Mouse (Mus musculus) MEL (cell line): ENCODE measurements around the gene Srsf5. TPM values are rescaled to one million over a fixed set of nuclear protein-coding genes. Genes with fewer than 3 reads are reported as not detected.

Source experiments
- DNase-seq: peaks from one replicate; pipeline ENCODE4 v3.0.0; 2011; ENCODE audit warnings: low read depth, low spot score
- H3K27ac ChIP-seq: 2 replicates; pipeline ENCODE4 v1.5.1; 2012; ENCODE audit warnings: low read depth, mild to moderate bottlenecking, control low read depth, low read length, moderate library complexity; ENCODE audit not compliant: control insufficient read depth
- H3K27me3 ChIP-seq, 2 experiments: fragments of 150-350 bp in 1 of 2; sonication (generic) in 1 of 2; 2 replicates each; pipeline ENCODE4 v1.6.1; 2012; ENCODE audit warnings: low read length in 2 of 2, mild to moderate bottlenecking in 2 of 2, improper control_type of control experiment in 1 of 2, moderate library complexity in 1 of 2; ENCODE audit not compliant: insufficient read depth in 2 of 2, control insufficient read depth in 1 of 2
- H3K36me3 ChIP-seq, 2 experiments: 2 replicates each; pipeline ENCODE4 v1.6.1; 2012 to 2014; ENCODE audit warnings: low read length in 2 of 2, improper control_type of control experiment in 1 of 2, inconsistent platforms in 1 of 2, mild to moderate bottlenecking in 1 of 2; ENCODE audit not compliant: insufficient read depth in 2 of 2, control insufficient read depth in 1 of 2
- H3K4me1 ChIP-seq, 2 experiments: fragments of 150-350 bp in 1 of 2; sonication (generic) in 1 of 2; 2 replicates each; pipeline ENCODE4 v1.6.1; 2012; ENCODE audit warnings: low read length in 2 of 2, improper control_type of control experiment in 1 of 2, mild to moderate bottlenecking in 1 of 2; ENCODE audit not compliant: insufficient read depth in 2 of 2, control insufficient read depth in 1 of 2
- H3K4me3 ChIP-seq, 2 experiments: fragments of 150-350 bp in 1 of 2; sonication (generic) in 1 of 2; 2 replicates each; pipeline ENCODE4 v1.5.1; 2012; ENCODE audit warnings: low read depth in 2 of 2, low read length in 2 of 2, mild to moderate bottlenecking in 2 of 2, moderate library complexity in 2 of 2, control low read depth in 1 of 2, improper control_type of control experiment in 1 of 2; ENCODE audit not compliant: control insufficient read depth in 1 of 2, insufficient read depth in 1 of 2
- H3K79me2 ChIP-seq: 2 replicates; pipeline ENCODE4 v1.6.1; 2012; ENCODE audit warnings: mild to moderate bottlenecking, low read length, moderate library complexity; ENCODE audit not compliant: control insufficient read depth, poor library complexity, insufficient read depth
- H3K9ac ChIP-seq: 2 replicates; pipeline ENCODE4 v1.6.1; 2012; ENCODE audit warnings: low read depth, mild to moderate bottlenecking, control low read depth, low read length, moderate library complexity; ENCODE audit not compliant: control insufficient read depth, poor library complexity, severe bottlenecking
- H3K9me3 ChIP-seq: fragments of 150-350 bp; sonication (generic); replicated peaks from 2 replicates; pipeline ENCODE4 v1.6.1; 2012; ENCODE audit warnings: mild to moderate bottlenecking, low read length, improper control_type of control experiment, moderate library complexity; ENCODE audit not compliant: insufficient read depth
- GABPA ChIP-seq: IDR thresholded peaks from 2 replicates; pipeline ENCODE4 v1.6.1; 2012; ENCODE audit warnings: low read depth, mild to moderate bottlenecking, inconsistent platforms, low read length, improper control_type of control experiment, moderate library complexity
- MAZ ChIP-seq: IDR thresholded peaks from 2 replicates; pipeline ENCODE4 v1.6.1; 2012; ENCODE audit warnings: low read depth, mild to moderate bottlenecking, inconsistent platforms, low read length, improper control_type of control experiment
- MYC ChIP-seq: IDR thresholded peaks from 2 replicates; pipeline ENCODE4 v1.6.1; 2011; ENCODE audit warnings: low read depth, mild to moderate bottlenecking, low read length, improper control_type of control experiment, moderate library complexity
- POLR2AphosphoS2 ChIP-seq: IDR thresholded peaks from 2 replicates; pipeline ENCODE4 v1.6.1; 2011; ENCODE audit warnings: low read length, improper control_type of control experiment
- SIN3A ChIP-seq: IDR thresholded peaks from 2 replicates; pipeline ENCODE4 v1.6.1; 2012; ENCODE audit warnings: low read length, improper control_type of control experiment, inconsistent platforms
- TAL1 ChIP-seq: IDR thresholded peaks from 2 replicates; pipeline ENCODE4 v1.6.1; 2012; ENCODE audit warnings: mild to moderate bottlenecking, inconsistent platforms, low read length, moderate library complexity, mixed read lengths
- TBP ChIP-seq: IDR thresholded peaks from 2 replicates; pipeline ENCODE4 v1.8.0; 2011; ENCODE audit warnings: low read depth, low read length, improper control_type of control experiment
- UBTF ChIP-seq: IDR thresholded peaks from 2 replicates; pipeline ENCODE4 v1.6.1; 2012; ENCODE audit warnings: low read depth, mild to moderate bottlenecking, inconsistent platforms, low read length, improper control_type of control experiment, moderate library complexity, borderline replicate concordance; ENCODE audit not compliant: insufficient read depth
- USF2 ChIP-seq, 2 experiments: IDR thresholded peaks; 2 replicates each; pipeline ENCODE4 v1.6.1; 2011 to 2012; ENCODE audit warnings: improper control_type of control experiment in 2 of 2, low read length in 2 of 2, borderline replicate concordance in 1 of 2, inconsistent platforms in 1 of 2, low read depth in 1 of 2, mild to moderate bottlenecking in 1 of 2; ENCODE audit not compliant: insufficient read depth in 1 of 2
- ZC3H11A ChIP-seq: IDR thresholded peaks from 2 replicates; pipeline ENCODE4 v1.6.1; 2012; ENCODE audit warnings: low read depth, mild to moderate bottlenecking, inconsistent platforms, low read length, improper control_type of control experiment
- ZNF384 ChIP-seq: IDR thresholded peaks from 2 replicates; pipeline ENCODE4 v1.6.1; 2012; ENCODE audit warnings: low read depth, mild to moderate bottlenecking, inconsistent platforms, low read length, improper control_type of control experiment
- polyA plus RNA-seq, 2 experiments: library from polyadenylated mRNA; stranded (reverse) in 1 of 2; unstranded in 1 of 2; fragments of >175 nt in 1 of 2; fragments of >200 nt in 1 of 2; gene quantifications; 2 replicates each; pipeline versions ENCODE4 v1.2.1 to v1.2.4; 2012; ENCODE audit warnings: low replicate concordance in 2 of 2, low read depth in 1 of 2; ENCODE audit not compliant: insufficient read length in 2 of 2, insufficient read depth in 1 of 2, missing spikeins in 1 of 2
- total RNA-seq: library from RNA; depleted of rRNA; stranded (reverse); fragments of 300-350 nt; gene quantifications from 2 replicates; pipeline ENCODE4 v1.2.3, GENCODE M21; 2012; rRNA removed

Gene Srsf5
- total and polyA plus RNA-seq, 3 experiments, result 276 to 460 (median 401) TPM

- Histone ChIP-seq H3K4me3 (no peak overlapping the region), H3K9ac (no peak overlapping the region), H3K9me3 (no peaks in the 10 kb centered on the region), H3K4me1 (peaks cover 2 to 4% of the 10 kb centered on the region in 2 experiments; a peak in 2 of 4 replicates), H3K27ac (no peak overlapping the region), H3K27me3 (peaks cover 2 to 3% of the 10 kb centered on the region in 2 experiments; a peak in 3 of 4 replicates), H3K36me3 (no peaks in the 10 kb centered on the region), H3K79me2 (no peaks in the 10 kb centered on the region)
- TF ChIP-seq TBP (no peak), MYC (no peak), UBTF (no peak), GABPA (no peak), POLR2AphosphoS2 (no peak)
- DNase-seq, result peak; percentile 57
Observed at GRCm38 (mm10) chr12:80995326-80995725, 50.0 kb downstream of the Srsf5 start.

- Histone ChIP-seq H3K79me2 (no peaks in the 10 kb centered on the region), H3K4me1 (peaks cover 2 to 7% of the 10 kb centered on the region in 2 experiments; a peak in 2 of 4 replicates), H3K36me3 (0 out of 4 replicates have a peak, but pooled peaks cover 0 to 2% of the 10 kb centered on the region in 2 experiments), H3K27me3 (peaks cover 2 to 3% of the 10 kb centered on the region in 2 experiments; a peak in 3 of 4 replicates), H3K4me3 (no peak overlapping the region), H3K27ac (no peak overlapping the region), H3K9ac (no peak overlapping the region), H3K9me3 (no peaks in the 10 kb centered on the region)
- no peak for TF ChIP-seq SIN3A
- DNase-seq, result no peak
Observed at GRCm38 (mm10) chr12:80997652-80998051, 52.3 kb downstream of the Srsf5 start.

DNA sequence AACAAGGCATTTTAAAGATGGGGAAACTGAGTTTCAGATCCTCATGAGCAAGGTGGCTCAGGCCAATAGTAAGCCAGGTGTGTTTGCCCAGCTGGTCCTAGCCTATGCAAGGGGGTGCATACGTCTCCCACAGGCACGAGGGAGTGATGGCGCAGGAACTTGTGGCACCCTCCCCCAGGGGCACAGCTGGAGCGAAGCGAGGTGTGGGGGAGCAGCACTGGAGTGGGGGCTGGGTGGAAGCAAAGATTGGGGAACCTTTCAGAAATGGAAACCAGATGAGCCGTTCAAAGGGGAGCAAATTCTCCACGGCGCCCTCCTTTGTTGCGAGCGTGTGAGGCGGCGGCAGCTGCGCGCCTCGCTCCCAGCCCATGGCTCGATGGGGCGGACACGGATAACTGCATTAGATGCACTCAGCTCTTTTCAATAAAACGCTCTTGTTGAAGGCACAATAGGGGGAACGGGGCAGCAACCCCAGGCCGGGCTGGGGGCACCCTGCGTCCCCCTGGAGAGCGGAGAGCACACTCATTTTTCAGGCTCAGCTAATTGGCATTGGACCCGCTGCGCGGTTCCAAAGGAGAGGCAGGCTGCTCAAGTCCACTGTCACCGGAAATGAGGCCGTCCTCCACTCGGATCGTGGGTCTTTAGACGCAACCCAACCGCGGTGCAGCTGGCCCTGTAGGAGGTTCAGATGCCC, 53.4 kb downstream of the Srsf5 start:
- Histone ChIP-seq H3K79me2 (no peaks in the 10 kb centered on the region), H3K9ac (no peak overlapping the region), H3K27me3 (peaks cover 2 to 3% of the 10 kb centered on the region in 2 experiments; a peak in 3 of 4 replicates), H3K36me3 (0 out of 4 replicates have a peak, but pooled peaks cover 0 to 2% of the 10 kb centered on the region in 2 experiments), H3K9me3 (no peaks in the 10 kb centered on the region), H3K27ac (no peak overlapping the region), H3K4me3 (no peak overlapping the region), H3K4me1 (peaks cover 2 to 7% of the 10 kb centered on the region in 2 experiments; a peak in 2 of 4 replicates)
- no peak for DNase-seq
- TF ChIP-seq MAZ (no peak), TAL1 (no peak), ZNF384 (no peak), GABPA (no peak), USF2 (IDR thresholded peaks at IDR 0.05; ENCODE audit: borderline replicate concordance in 1 of 2, insufficient read depth in 1 of 2, low read depth in 1 of 2, low read length in 2 of 2) (no peak), ZC3H11A (no peak)

Other genes starting within 250 kb of the Srsf5 start
- gene Ccdc177, start 184.8 kb upstream of the Srsf5 start, total RNA-seq, result not detected in 2 replicates
- gene Ccdc177, start 184.8 kb upstream of the Srsf5 start, polyA plus RNA-seq, result not detected
- 12.2 and 13.0 TPM in 2 replicates for gene Susd6, start 155.0 kb upstream of the Srsf5 start, total RNA-seq
- 10 to 100 TPM in 1 of 2 experiments, not detected in 1; 22.4 TPM for gene Susd6, start 155.0 kb upstream of the Srsf5 start, polyA plus RNA-seq
- 0.12 TPM in 1 of 2 replicates, not detected in the other for gene Slc10a1, start 23.2 kb downstream of the Srsf5 start, total RNA-seq
- under 1 TPM in 1 of 2 experiments, not detected in 1; 0.18 TPM for gene Slc10a1, start 23.2 kb downstream of the Srsf5 start, polyA plus RNA-seq
- 18.8 and 22.4 TPM in 2 replicates for gene Smoc1, start 81.3 kb downstream of the Srsf5 start, total RNA-seq
- 10 to 100 TPM in 1 of 2 experiments, not detected in 1; 23.3 TPM for gene Smoc1, start 81.3 kb downstream of the Srsf5 start, polyA plus RNA-seq